Mouse (Mus musculus) right cerebral cortex, postnatal 10 days (tissue): ENCODE data around the gene Dop1b.
A peak's percentile ranks its signal among the peaks of the same experiment; 100 is the strongest.
"Not testable (repeated sequence)": the region's sequence is repeated elsewhere in the genome, so short reads cannot be mapped to it uniquely, and the experiment has no call there.

Source experiments
- DNase-seq, 2 experiments: peaks; one replicate each; pipeline ENCODE4 v3.0.0; 2021; ENCODE audit warnings: low spot score in 2 of 2

The Dop1b gene

GRCm38 (mm10) chr16:93711411-93712188 is at the start of gene Dop1b:
Gene Dop1b, plus strand, starts transcription at chr16:93711904.
- peak; percentile 98 to 99 for DNase-seq

DNA sequence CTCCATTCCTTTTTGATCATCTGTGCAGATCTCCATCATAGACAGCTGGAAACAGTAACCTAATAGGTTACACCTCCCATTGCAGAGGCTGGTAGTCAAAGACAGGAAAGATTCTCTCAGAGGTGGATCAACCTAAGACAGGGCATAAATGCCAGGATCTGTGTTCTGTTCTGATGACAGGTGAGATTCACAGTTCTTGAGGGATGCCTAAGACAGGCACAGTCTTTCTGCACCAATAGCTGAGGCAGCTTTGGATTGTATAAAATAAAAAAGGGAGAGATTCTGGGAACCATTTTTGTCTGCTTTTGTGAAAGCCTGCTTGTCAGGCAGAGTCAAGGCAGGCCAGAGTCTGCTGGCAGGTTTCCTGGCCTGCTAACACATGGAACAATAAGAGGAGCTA is 43.7 kb upstream of the Dop1b start:
- DNase-seq: no peak

GRCm38 (mm10) chr16:93669521-93669920 is 42.2 kb upstream of the Dop1b start:
- no peak for DNase-seq

GRCm38 (mm10) chr16:93670466-93670865 is 41.2 kb upstream of the Dop1b start:
- DNase-seq: not testable (repeated sequence)

DNA sequence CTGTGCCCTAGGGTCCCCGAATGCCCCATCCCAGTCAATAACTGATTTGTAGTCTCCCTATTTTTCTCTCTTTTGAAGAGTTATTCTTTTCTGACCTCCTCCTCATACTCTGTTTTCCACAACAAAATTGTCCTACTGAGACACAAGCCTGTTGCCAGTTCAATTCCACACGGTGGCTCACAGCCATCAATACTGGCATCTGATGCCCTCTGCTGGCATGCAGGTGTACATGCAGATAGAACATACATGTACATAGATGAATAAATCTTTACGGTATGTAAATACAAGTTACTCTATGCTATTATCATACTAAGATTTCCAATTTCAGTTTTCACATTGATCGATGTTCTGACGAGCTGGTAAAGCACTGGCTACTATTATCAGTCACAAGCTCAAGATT is 40.6 kb upstream of the Dop1b start:
- no peak for DNase-seq

DNA sequence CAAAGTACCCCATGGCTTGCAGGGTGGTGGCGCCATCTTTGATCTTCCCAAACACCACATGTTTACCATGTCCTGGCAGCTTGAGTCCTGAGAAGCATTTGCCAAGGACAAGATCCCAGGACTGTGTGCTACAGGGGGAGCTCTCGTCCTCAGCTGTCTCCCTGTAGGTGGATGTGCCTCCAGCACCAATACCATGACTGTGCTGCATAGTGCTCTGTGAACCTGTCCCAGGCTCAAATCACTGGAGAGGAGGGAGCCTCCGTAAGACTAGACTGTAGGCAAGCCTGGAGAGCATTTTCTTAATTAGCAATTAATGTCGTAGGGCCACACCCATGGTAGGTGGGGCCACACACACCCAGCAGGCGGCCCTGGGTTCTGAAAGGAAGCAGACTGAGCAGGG is 35.3 kb upstream of the Dop1b start:
- no peak for DNase-seq

DNA sequence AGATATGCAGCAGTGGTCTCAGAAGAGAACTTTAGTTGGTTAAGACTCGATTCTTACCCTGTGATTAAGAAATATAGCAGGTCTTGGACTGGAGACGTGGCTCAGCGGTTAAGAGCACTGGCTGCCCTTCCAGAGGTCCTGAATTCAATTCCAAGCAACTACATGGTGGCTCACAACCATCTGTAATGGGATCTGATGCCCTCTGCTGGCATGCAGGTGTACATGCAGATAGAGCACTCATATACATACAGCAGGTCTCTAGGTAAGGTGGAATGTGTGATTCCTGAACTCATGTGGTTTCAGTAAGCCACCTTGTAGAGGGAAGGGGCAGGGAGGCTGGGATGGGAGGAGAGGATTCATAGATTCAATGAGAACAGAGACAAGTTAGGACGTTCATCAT is 33.5 kb upstream of the Dop1b start:
- DNase-seq: no peak

DNA sequence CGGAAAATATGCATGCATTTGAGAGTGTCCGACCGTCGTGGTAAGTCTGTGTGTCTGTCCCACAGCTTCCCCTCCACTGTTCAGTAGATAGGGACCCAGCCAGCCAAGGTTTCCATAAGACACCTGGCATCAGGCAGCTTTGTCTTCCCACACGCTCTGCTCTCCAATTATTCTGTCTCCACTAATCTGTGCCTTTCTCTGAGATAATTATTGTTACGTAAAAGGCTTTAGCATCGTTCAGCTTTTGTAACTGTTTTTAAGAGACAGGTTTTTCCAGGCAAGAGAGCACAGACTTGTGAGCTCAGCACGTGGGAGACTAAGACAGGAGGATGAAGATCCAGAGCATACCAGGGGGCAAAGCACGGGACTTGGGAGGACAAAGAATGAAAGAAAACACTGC is 32.5 kb upstream of the Dop1b start:
- DNase-seq: peak in 1 of 2 experiments; percentile 33

DNA sequence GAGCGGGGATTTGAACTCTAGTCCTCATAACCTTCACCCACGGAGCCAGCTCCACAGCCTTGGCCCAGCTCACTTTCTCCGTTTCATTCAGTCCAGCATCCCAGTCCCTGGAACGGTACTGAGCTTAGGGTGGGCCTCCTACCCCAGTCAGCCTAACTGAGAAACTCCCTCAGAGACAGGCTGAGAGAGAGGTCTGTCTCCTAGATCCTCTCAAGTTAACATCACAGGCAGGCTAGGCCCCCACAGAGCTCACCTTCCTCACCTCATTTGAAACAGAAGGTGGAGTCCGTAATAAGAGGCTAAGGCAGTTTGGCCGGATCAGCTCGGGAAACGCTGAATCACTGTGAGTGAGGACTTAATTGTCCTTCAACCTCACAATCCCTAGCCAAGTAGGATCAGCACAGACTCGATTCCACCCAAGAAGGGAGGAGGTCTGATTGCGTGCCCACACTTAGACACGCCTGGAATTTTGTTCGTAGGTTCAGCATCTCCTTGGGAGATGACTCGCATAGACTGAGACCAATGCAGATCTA is 29.5 kb upstream of the Dop1b start:
- DNase-seq: peak in 1 of 2 experiments; percentile 19

- peak; percentile 76 to 80 for DNase-seq
Observed at GRCm38 (mm10) chr16:93682689-93683507, 28.8 kb upstream of the Dop1b start, which contains the start of gene Cbr3. Gene Cbr3, plus strand, starts transcription at chr16:93683215.

DNA sequence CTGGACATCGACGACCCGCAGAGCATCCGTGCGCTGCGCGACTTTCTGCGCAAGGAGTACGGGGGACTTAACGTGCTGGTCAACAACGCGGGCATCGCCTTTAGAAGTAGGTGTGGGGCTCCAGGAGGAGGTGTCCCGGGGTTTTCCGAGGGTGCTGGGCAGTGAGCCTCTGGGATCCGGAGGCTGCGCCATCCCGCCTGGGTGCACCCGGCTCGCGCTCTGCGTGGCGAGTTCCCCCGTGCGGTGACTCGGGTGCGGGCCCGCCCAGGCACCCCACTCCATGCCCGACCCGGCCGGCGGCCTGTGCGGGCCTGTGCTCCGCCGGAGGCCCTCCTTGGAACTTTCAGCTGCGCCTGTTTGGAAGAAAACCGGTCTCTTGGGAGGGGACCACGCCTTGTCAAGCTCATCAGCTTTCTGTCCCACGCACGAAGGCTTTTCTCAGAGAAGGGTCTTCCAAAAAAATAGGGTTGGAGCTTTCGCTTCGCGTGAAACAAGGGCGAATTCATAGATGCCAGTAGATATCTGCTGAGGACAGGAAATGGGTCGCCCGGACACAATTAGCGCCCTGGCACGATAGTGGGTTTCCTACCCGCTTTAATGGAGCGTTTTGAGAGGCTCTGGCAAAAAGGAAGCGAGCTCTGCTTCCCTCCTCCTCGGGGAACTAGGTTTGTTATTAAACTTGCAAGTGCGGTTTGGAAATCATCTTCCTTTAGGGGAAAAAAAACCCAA is 28.0 kb upstream of the Dop1b start:
- peak; percentile 40 to 55 for DNase-seq

- no peak for DNase-seq
Observed at GRCm38 (mm10) chr16:93684441-93684840, 27.3 kb upstream of the Dop1b start.

GRCm38 (mm10) chr16:93685783-93686182 is 25.9 kb upstream of the Dop1b start:
- not testable (repeated sequence) for DNase-seq

DNA sequence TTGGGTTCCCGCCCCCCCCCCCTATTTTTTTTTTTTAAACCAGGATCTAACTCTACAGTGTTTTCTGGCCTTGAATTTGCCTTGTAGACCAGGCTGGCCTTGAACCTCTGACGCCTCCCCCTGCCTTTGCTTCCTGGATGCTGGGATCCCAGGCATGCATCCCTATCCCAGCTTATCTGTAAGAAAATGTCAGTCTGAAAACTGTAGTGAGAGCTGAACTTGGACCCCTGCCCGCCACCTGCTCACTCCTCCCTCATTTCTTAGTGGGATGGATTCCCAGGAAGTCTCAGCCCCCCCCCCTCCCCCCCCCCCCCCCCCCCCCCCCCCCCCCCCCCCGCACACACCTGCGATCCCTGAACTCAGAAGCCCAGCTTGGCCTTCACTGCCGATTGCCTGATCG is 25.3 kb upstream of the Dop1b start:
- peak in 1 of 2 experiments; percentile 22 for DNase-seq

DNA sequence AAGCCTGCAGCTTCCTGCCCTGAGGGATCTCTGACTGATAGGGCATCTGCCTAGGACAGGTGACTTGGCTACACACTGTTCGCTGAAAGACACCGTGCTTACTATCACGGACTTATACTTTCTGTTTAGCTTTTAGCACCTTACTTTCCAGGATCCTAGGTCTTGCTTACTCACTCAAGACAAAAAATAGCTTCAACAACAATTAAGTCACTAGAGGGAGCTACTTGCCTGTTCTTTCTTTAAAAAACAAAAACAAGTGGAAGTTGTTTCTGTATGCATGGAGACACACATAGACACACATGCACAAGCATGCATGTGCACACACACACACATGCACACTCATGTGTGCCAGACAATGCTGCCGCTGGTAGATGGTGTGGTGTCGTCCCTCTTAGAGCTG is 24.8 kb upstream of the Dop1b start:
- no peak for DNase-seq

- DNase-seq: no peak
Observed at GRCm38 (mm10) chr16:93691206-93691841, 20.4 kb upstream of the Dop1b start.

DNA sequence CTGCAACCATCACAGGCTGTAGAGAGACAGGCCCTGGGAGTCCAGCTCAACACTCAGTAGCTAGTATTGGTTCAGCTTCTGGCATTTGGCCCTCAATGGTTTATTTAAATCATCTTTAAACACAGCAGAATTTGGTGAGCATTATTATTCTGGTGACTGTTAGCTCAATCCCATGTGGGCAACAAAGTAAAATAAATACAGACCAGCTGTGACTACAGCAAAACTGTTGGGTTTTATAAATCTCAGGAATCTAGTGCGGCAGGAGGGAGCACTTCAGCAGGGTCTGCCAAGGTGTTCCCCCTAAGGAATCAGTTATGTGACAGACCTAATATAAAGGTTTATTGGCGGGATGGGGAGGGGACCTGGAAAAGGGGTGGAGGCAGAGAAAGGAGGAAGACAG is 19.0 kb upstream of the Dop1b start:
- DNase-seq: no peak

- DNase-seq: no peak
Observed at GRCm38 (mm10) chr16:93707116-93707515, 4.6 kb upstream of the Dop1b start.

DNA sequence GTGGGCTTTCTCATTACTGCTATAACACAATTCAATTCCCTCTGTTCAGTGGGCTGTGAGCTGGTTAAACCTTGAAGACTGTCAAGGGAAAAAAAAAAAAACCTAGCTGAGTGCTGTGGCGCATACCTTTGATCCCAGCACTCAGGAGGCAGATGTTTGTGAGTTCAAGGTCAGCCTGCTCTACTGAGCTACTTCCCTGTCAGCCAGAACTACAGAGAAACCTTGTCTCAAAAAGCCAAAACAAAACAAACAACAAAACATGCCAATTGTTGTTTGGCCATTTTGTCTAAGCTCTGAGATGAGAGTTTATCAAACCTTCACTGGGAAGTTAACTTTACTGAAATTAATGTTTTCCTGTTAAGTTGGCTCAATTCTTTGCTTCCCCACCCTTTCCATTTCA is 2.5 kb upstream of the Dop1b start:
- no peak for DNase-seq

DNA sequence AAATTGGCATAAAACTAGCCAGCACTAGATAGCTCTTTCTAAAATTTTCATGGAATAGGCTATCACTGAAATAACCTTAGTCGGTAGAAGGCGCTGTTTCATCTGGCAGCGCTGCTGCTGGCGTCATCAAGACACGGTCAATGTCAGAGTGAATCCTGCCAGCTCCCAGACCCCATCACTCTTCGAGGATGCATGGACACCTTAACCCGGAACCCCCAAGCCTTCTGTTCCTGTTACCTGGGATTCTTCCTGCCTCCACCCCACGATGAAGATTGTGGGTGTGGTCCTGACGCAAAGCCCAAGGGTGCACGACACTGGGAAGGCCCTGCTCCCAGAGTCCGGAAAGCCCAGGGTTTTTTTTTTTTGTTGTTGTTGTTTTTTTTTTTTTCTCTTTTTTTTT is 780 bp upstream of the Dop1b start:
- DNase-seq: peak; percentile 84 to 89

DNA sequence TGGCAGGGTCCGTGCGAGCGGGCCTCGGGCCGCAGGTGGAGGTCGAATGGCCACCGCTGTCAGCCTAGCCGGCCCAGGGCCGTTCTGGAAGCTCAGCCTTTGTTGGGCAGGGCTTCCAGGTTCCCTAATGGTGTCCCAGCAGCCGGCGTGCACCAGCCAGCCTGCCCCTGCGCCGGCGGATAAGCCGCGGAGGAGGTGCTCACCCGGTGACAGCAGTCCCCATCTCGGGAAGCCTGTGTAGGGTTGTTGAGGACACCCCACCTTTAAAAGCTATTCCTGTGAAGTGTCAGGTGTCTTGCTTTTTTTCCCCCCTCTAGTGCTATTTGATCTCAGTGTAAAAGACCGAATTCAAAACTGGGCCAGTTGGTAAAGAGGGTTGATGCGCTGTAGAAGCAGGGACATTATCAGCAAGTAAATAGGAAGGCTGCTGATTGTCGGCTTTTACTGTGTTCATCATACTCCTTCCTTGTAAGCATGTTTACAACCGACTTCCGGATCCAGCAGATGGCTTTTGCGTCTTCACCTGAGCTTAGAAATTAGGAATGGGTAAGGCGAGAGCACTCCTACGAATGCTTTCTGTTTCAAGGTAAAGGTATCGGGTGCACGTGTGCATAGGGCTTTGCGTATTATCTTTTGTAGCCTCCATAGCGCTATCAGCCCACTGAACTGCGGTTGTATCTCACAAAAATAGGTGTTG is 633 bp downstream of the Dop1b start:
- no peak for DNase-seq
